Mouse (Mus musculus): ENCODE data around the gene Nmt1.

DNA sequence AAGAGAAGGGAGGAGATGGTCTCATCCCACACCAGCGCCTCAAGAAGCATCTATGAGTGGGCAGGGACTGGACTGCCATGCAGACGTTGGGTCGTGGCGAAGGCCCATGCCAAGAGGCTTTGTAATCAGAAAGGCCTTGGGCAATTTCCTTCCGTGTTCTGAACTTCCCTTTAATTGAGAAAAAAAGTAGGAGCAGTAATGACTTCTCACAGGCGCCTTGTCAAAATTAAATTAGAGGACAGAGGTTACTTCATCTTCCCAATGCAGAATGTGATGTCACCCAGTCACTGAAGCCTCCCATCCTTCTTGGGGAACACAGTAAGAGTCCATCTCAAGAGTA is 21.0 kb upstream of the Nmt1 start:
- TF ChIP-seq EP300 (IDR thresholded peaks at IDR 0.05; ENCODE audit: low read depth) (no peak), CTCF (IDR thresholded peaks at IDR 0.05; ENCODE audit: low read depth) (no peak)

All from liver, embryonic 14.5 days (tissue).